7 mouse cellular contexts compared by ENCODE assay signal in genomic region chr1:167308261-167309054, GRCm38 (mm10). TPM values are rescaled to one million over a fixed set of nuclear protein-coding genes. Genes with fewer than 3 reads are reported as not detected.
A peak's percentile ranks its signal among the peaks of the same experiment; 100 is the strongest.
DNase-seq lines count a peak whose midpoint lies in the region; ATAC-seq lines count a peak whose summit lies in the region.

Gene Tmco1 (plus strand): TSS chr1:167308378.

- WGBS in embryonic facial prominence, embryonic 11.5 days, result under 1% methylated on average over 82 of the region's 82 CpGs
- under 1% methylated on average over 80 of the region's 82 CpGs for WGBS in limb, embryonic 11.5 days
- WGBS in midbrain, embryonic 14.5 days, result under 1% methylated on average over 82 of the region's 82 CpGs

- no peaks in the 10 kb centered on the region for H3K4me1 ChIP-seq in embryonic facial prominence, embryonic 11.5 days (ENCODE audit: control insufficient read depth, insufficient read depth, low read length)
- no peaks in the 10 kb centered on the region for H3K4me1 ChIP-seq in limb, embryonic 11.5 days (ENCODE audit: control insufficient read depth, insufficient read depth, low read length)
- peaks cover 12% of the 10 kb centered on the region; the same call in 1 of the 2 replicates for H3K4me1 ChIP-seq in midbrain, embryonic 14.5 days (ENCODE audit: control insufficient read depth, insufficient read depth, low read length)

- peak within 1 kb of the TSS; percentile 97 for H3K9ac ChIP-seq in embryonic facial prominence, embryonic 11.5 days (replicated peaks; ENCODE audit: low read length)
- peak within 1 kb of the TSS; percentile 96 for H3K9ac ChIP-seq in limb, embryonic 11.5 days (ENCODE audit: low read length)
- H3K9ac ChIP-seq in midbrain, embryonic 14.5 days (replicated peaks; ENCODE audit: low read length), result peak within 1 kb of the TSS; percentile 93

- ATAC-seq in embryonic facial prominence, embryonic 11.5 days (replicated peaks; ENCODE audit: insufficient number of reproducible peaks, low FRiP score, low TSS enrichment, low read depth), result peak; percentile 93
- peak; percentile 90 for ATAC-seq in limb, embryonic 11.5 days (ENCODE audit: insufficient number of reproducible peaks, low FRiP score, low TSS enrichment, low read depth)
- ATAC-seq in midbrain, embryonic 14.5 days (ENCODE audit: low FRiP score, low TSS enrichment), result peak; percentile 97

- H3K4me2 ChIP-seq in embryonic facial prominence, embryonic 11.5 days (ENCODE audit: low read depth, low read length), result peak within 1 kb of the TSS; percentile 83
- peak within 1 kb of the TSS; percentile 54 for H3K4me2 ChIP-seq in limb, embryonic 11.5 days (ENCODE audit: low read depth, severe bottlenecking)
- H3K4me2 ChIP-seq in midbrain, embryonic 14.5 days (ENCODE audit: low read length), result peak within 1 kb of the TSS; percentile 92

- H3K9me3 ChIP-seq in embryonic facial prominence, embryonic 11.5 days (replicated peaks; ENCODE audit: control insufficient read depth, low read length), result no peaks in the 10 kb centered on the region
- no peaks in the 10 kb centered on the region for H3K9me3 ChIP-seq in limb, embryonic 11.5 days (ENCODE audit: control insufficient read depth, low read length)
- no peaks in the 10 kb centered on the region for H3K9me3 ChIP-seq in midbrain, embryonic 14.5 days (ENCODE audit: control insufficient read depth, low read length)

- peak within 1 kb of the TSS; percentile 88 for H3K27ac ChIP-seq in embryonic facial prominence, embryonic 11.5 days (replicated peaks; ENCODE audit: low read depth, low read length)
- H3K27ac ChIP-seq in limb, embryonic 11.5 days (replicated peaks; ENCODE audit: low read depth, low read length), result peak within 1 kb of the TSS; percentile 93
- peak within 1 kb of the TSS; percentile 96 for H3K27ac ChIP-seq in midbrain, embryonic 14.5 days (replicated peaks; ENCODE audit: low read depth, low read length)

- H3K4me3 ChIP-seq in embryonic facial prominence, embryonic 11.5 days (ENCODE audit: low read depth, low read length), result peak within 1 kb of the TSS; percentile 69
- H3K4me3 ChIP-seq in limb, embryonic 11.5 days (ENCODE audit: low read depth, low read length), result peak within 1 kb of the TSS; percentile 61
- peak within 1 kb of the TSS; percentile 84 for H3K4me3 ChIP-seq in midbrain, embryonic 14.5 days (replicated peaks; ENCODE audit: low read depth, low read length)

- peak; percentile 99 for DNase-seq in adrenal gland, postnatal 14 days
- DNase-seq in embryonic facial prominence, embryonic 11.5 days (ENCODE audit: low spot score), result peak; percentile 97
- peak; percentile 100 for DNase-seq in heart, adult 11 months
- DNase-seq in kidney, adult 18-20 months, result peak; percentile 97
- DNase-seq in limb, embryonic 11.5 days (ENCODE audit: low spot score), result peak; percentile 99
- DNase-seq in midbrain, embryonic 14.5 days, result peak; percentile 99
- DNase-seq in spleen, adult 18-20 months, result peak; percentile 93 to 95

- H3K36me3 ChIP-seq in embryonic facial prominence, embryonic 11.5 days (replicated peaks; ENCODE audit: control insufficient read depth, insufficient read depth, low read depth, low read length), result no peaks in the 10 kb centered on the region; the same call in 1 of the 2 replicates
- H3K36me3 ChIP-seq in limb, embryonic 11.5 days (ENCODE audit: control insufficient read depth, insufficient read depth, low read length), result no peaks in the 10 kb centered on the region
- 0 out of 2 replicates have a peak, but pooled peaks cover 3% of the 10 kb centered on the region for H3K36me3 ChIP-seq in midbrain, embryonic 14.5 days (ENCODE audit: control insufficient read depth, insufficient read depth, low read length)

- H3K27me3 ChIP-seq in embryonic facial prominence, embryonic 11.5 days (ENCODE audit: control insufficient read depth, insufficient read depth, low read length), result no peaks in the 10 kb centered on the region
- no peaks in the 10 kb centered on the region for H3K27me3 ChIP-seq in limb, embryonic 11.5 days (ENCODE audit: control insufficient read depth, insufficient read depth, low read length)
- H3K27me3 ChIP-seq in midbrain, embryonic 14.5 days (ENCODE audit: control insufficient read depth, insufficient read depth, low read length), result no peaks in the 10 kb centered on the region

RNA-seq across cellular contexts. Expression of gene Tmco1, which starts in this region (rescaled TPM):
- 109 and 120 TPM in 2 replicates for total RNA-seq in adrenal gland, postnatal 14 days (2021)
- 84.8 and 91.8 TPM in 2 replicates for polyA plus RNA-seq in embryonic facial prominence, embryonic 11.5 days (2014; fragmentation: Nextera tagmentation; extraction: Ambion mirVana)
- polyA plus RNA-seq in limb, embryonic 11.5 days (2014; fragmentation: Nextera tagmentation; extraction: Ambion mirVana), result 77.0 and 81.5 TPM in 2 replicates
- polyA plus RNA-seq in midbrain, embryonic 14.5 days (2014; fragmentation: Nextera tagmentation; extraction: Ambion mirVana), result 65.4 and 69.0 TPM in 2 replicates

Comparison
In these comparisons a context has a peak if more than half of its experiments do, and no peak if none do; other contexts are left out.
1. Peak in every context shown above with its lines: DNase-seq, ATAC-seq, H3K4me3 ChIP-seq and H3K27ac ChIP-seq.